Mouse (Mus musculus) hindbrain, embryonic 16.5 days (tissue): ENCODE measurements around the gene Nmt1. TPM values are rescaled to one million over a fixed set of nuclear protein-coding genes. Genes with fewer than 3 reads are reported as not detected.

Experiments
- ATAC-seq: fragments of 200-750 bp; cut with Nextera tagmentation; 2 replicates; pipeline ENCODE4 v1.8.0; 2017; ENCODE audit warnings: moderate TSS enrichment, moderate library complexity
- H3K27ac ChIP-seq: fragments of 300-500 bp; sonication (generic); 2 replicates; pipeline ENCODE4 v1.5.1; 2014; ENCODE audit warnings: low read depth, mild to moderate bottlenecking, control low read depth, low read length, moderate library complexity
- H3K27me3 ChIP-seq: fragments of 300-500 bp; sonication (generic); replicated peaks from 2 replicates; pipeline ENCODE4 v1.6.1; 2014; ENCODE audit warnings: low read length; ENCODE audit not compliant: control insufficient read depth, insufficient read depth
- H3K36me3 ChIP-seq: fragments of 300-500 bp; sonication (generic); 2 replicates; pipeline ENCODE4 v1.6.1; 2014; ENCODE audit warnings: mild to moderate bottlenecking, low read length, moderate library complexity, mixed read lengths; ENCODE audit not compliant: control insufficient read depth, insufficient read depth
- H3K4me1 ChIP-seq: fragments of 300-500 bp; sonication (generic); 2 replicates; pipeline ENCODE4 v1.6.1; 2014; ENCODE audit warnings: low read depth, low read length; ENCODE audit not compliant: control insufficient read depth, insufficient read depth
- H3K4me2 ChIP-seq: fragments of 300-500 bp; sonication (generic); 2 replicates; pipeline ENCODE4 v1.6.1; 2014; ENCODE audit warnings: mild to moderate bottlenecking, low read length, control low read depth, moderate library complexity
- H3K4me3 ChIP-seq: fragments of 300-500 bp; sonication (generic); 2 replicates; pipeline ENCODE4 v1.5.1; 2014; ENCODE audit warnings: mild to moderate bottlenecking, low read length, control low read depth, moderate library complexity
- H3K9ac ChIP-seq: fragments of 300-500 bp; sonication (generic); 2 replicates; pipeline ENCODE4 v1.6.1; 2014; ENCODE audit warnings: low read depth, mild to moderate bottlenecking, control low read depth, low read length, moderate library complexity
- H3K9me3 ChIP-seq: fragments of 300-500 bp; sonication (generic); 2 replicates; pipeline ENCODE4 v1.6.1; 2014; ENCODE audit warnings: mild to moderate bottlenecking, low read length, moderate library complexity; ENCODE audit not compliant: control insufficient read depth
- WGBS: fragments of 180-500 bp; shearing (Covaris S2); extraction: QIAGEN DNeasy Blood & Tissue Kit; methylation state at CpG from one replicate; pipeline ENCODE4 v1.1.7; 2014; 5-methylcytosine and 5-hydroxymethylcytosine counted together
- polyA plus RNA-seq: library from polyadenylated mRNA; unstranded; fragments of >200 nt; fragmentation: Nextera tagmentation; extraction: Ambion mirVana; gene quantifications from 2 replicates; pipeline ENCODE4 v1.2.1, GENCODE M21; 2015

Nmt1 gene
- polyA plus RNA-seq, 1 experiment from 2014 or later = 30.4 TPM

- no peaks in the 10 kb centered on the region for H3K27me3 ChIP-seq
- no peak for ATAC-seq
- WGBS = 90% methylated on average over 6 of the region's 6 CpGs
- no peak overlapping the region for H3K9ac ChIP-seq
- H3K27ac ChIP-seq = no peak overlapping the region
- no peak overlapping the region for H3K4me3 ChIP-seq
- peaks cover 34% of the 10 kb centered on the region for H3K36me3 ChIP-seq
- H3K9me3 ChIP-seq = no peaks in the 10 kb centered on the region
- H3K4me2 ChIP-seq = no peak overlapping the region
- H3K4me1 ChIP-seq = no peaks in the 10 kb centered on the region
Observed at GRCm38 (mm10) chr11:103067051-103067361, 39.0 kb downstream of the Nmt1 start.

GRCm38 (mm10) chr11:103067457-103068001, 39.5 kb downstream of the Nmt1 start:
- Histone ChIP-seq H3K4me1 (no peaks in the 10 kb centered on the region), H3K9me3 (no peaks in the 10 kb centered on the region), H3K36me3 (peaks cover 34% of the 10 kb centered on the region), H3K4me2 (no peak overlapping the region), H3K27me3 (no peaks in the 10 kb centered on the region), H3K27ac (no peak overlapping the region), H3K4me3 (no peak overlapping the region), H3K9ac (no peak overlapping the region)
- no peak for ATAC-seq
- WGBS = 85% methylated on average over 8 of the region's 8 CpGs

- Histone ChIP-seq H3K27ac (no peak overlapping the region), H3K9me3 (no peaks in the 10 kb centered on the region), H3K27me3 (no peaks in the 10 kb centered on the region), H3K4me2 (no peak overlapping the region), H3K36me3 (peaks cover 34% of the 10 kb centered on the region), H3K9ac (no peak overlapping the region), H3K4me3 (no peak overlapping the region), H3K4me1 (no peaks in the 10 kb centered on the region)
- no peak for ATAC-seq
- 95% methylated on average over 4 of the region's 4 CpGs for WGBS
Observed at GRCm38 (mm10) chr11:103068272-103068671, 40.3 kb downstream of the Nmt1 start.

GRCm38 (mm10) chr11:103068884-103069283, 40.9 kb downstream of the Nmt1 start:
- ATAC-seq = no peak
- no peak overlapping the region for H3K4me3 ChIP-seq
- peaks cover 32% of the 10 kb centered on the region for H3K36me3 ChIP-seq
- WGBS = 92% methylated on average over 11 of the region's 11 CpGs
- no peaks in the 10 kb centered on the region for H3K9me3 ChIP-seq
- H3K27ac ChIP-seq = no peak overlapping the region
- H3K9ac ChIP-seq = no peak overlapping the region
- no peaks in the 10 kb centered on the region for H3K4me1 ChIP-seq
- H3K4me2 ChIP-seq = no peak overlapping the region
- no peaks in the 10 kb centered on the region for H3K27me3 ChIP-seq

GRCm38 (mm10) chr11:103069731-103070130, 41.7 kb downstream of the Nmt1 start:
- H3K27ac ChIP-seq = no peak overlapping the region
- ATAC-seq = no peak
- peaks cover 23% of the 10 kb centered on the region for H3K36me3 ChIP-seq

GRCm38 (mm10) chr11:103070322-103070880, 42.4 kb downstream of the Nmt1 start:
- Histone ChIP-seq H3K9me3 (no peaks in the 10 kb centered on the region), H3K4me2 (no peak overlapping the region), H3K4me3 (no peak overlapping the region), H3K9ac (no peak overlapping the region), H3K36me3 (peaks cover 19% of the 10 kb centered on the region), H3K27ac (no peak overlapping the region), H3K27me3 (no peaks in the 10 kb centered on the region), H3K4me1 (no peaks in the 10 kb centered on the region)
- no peak for ATAC-seq
- WGBS = 92% methylated on average over 10 of the region's 10 CpGs

More at GRCm38 (mm10) chr11:103069731-103070130, 41.7 kb downstream of the Nmt1 start:
- WGBS = 97% methylated on average over 2 of the region's 2 CpGs
- no peaks in the 10 kb centered on the region for H3K27me3 ChIP-seq
- H3K9ac ChIP-seq = no peak overlapping the region
- H3K9me3 ChIP-seq = no peaks in the 10 kb centered on the region
- no peaks in the 10 kb centered on the region for H3K4me1 ChIP-seq
- no peak overlapping the region for H3K4me2 ChIP-seq
- no peak overlapping the region for H3K4me3 ChIP-seq

GRCm38 (mm10) chr11:103073671-103074070, 45.7 kb downstream of the Nmt1 start:
- Histone ChIP-seq H3K4me1 (no peaks in the 10 kb centered on the region), H3K27ac (no peak overlapping the region), H3K4me2 (no peak overlapping the region), H3K9ac (no peak overlapping the region), H3K27me3 (no peaks in the 10 kb centered on the region), H3K36me3 (peaks cover 3% of the 10 kb centered on the region), H3K9me3 (no peaks in the 10 kb centered on the region), H3K4me3 (no peak overlapping the region)
- 81% methylated on average over 7 of the region's 7 CpGs for WGBS
- ATAC-seq = no peak

GRCm38 (mm10) chr11:103074121-103074650, 46.2 kb downstream of the Nmt1 start:
- no peaks in the 10 kb centered on the region; the same call in 1 of the 2 replicates for H3K36me3 ChIP-seq
- H3K27me3 ChIP-seq = no peaks in the 10 kb centered on the region
- no peak for ATAC-seq
- no peaks in the 10 kb centered on the region for H3K9me3 ChIP-seq
- WGBS = 63% methylated on average over 10 of the region's 10 CpGs
- H3K4me1 ChIP-seq = no peaks in the 10 kb centered on the region
- no peak overlapping the region for H3K9ac ChIP-seq
- H3K4me3 ChIP-seq = no peak overlapping the region
- H3K4me2 ChIP-seq = no peak overlapping the region
- no peak overlapping the region for H3K27ac ChIP-seq

- Histone ChIP-seq H3K36me3 (no peaks in the 10 kb centered on the region), H3K27ac (no peak overlapping the region), H3K9me3 (no peaks in the 10 kb centered on the region), H3K4me3 (no peak overlapping the region), H3K27me3 (peaks cover 1% of the 10 kb centered on the region; the same call in 1 of the 2 replicates), H3K9ac (no peak overlapping the region), H3K4me1 (no peaks in the 10 kb centered on the region), H3K4me2 (no peak overlapping the region)
- 30% methylated on average over 8 of the region's 10 CpGs for WGBS
- ATAC-seq = no peak
Observed at GRCm38 (mm10) chr11:103074796-103075323, 46.9 kb downstream of the Nmt1 start.
